Mouse (Mus musculus) adrenal gland, adult (tissue): ENCODE data around the gene Spock1.
"Not testable (repeated sequence)": the region's sequence is repeated elsewhere in the genome, so short reads cannot be mapped to it uniquely, and the experiment has no call there.

Source experiments
- DNase-seq, 2 experiments: peaks; one replicate each; pipeline ENCODE4 v3.0.0; 2022 to 2023; ENCODE audit warnings: low spot score in 1 of 2; ENCODE audit not compliant: inconsistent age in 2 of 2

Gene Spock1

GRCm38 (mm10) chr13:57522319-57522718, 385.8 kb downstream of the Spock1 start:
- DNase-seq: no peak

- DNase-seq: peak in 1 of 2 experiments; percentile 62
These were observed 387.0 kb downstream of the Spock1 start for GRCm38 (mm10) chr13:57521152-57521551.

DNA sequence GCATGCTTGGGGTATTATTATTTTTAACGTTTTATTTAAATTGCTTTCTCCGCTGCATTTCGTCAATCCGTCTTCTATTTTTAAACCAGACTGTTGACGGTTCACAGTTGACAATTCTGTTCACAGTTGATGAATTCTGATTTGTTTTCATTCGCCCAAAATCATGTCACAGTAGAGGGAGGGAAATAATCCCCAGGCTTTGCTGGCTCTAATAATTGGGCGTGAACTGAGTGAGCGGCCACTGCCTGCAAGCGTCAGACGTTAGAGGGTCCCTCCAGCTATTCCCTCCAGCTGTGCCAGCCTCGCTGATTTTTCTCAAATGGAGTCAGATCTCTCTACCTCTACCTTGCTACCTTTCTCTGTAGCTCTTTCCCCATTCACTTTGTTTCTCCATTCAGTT, 388.3 kb downstream of the Spock1 start:
- DNase-seq: no peak

DNA sequence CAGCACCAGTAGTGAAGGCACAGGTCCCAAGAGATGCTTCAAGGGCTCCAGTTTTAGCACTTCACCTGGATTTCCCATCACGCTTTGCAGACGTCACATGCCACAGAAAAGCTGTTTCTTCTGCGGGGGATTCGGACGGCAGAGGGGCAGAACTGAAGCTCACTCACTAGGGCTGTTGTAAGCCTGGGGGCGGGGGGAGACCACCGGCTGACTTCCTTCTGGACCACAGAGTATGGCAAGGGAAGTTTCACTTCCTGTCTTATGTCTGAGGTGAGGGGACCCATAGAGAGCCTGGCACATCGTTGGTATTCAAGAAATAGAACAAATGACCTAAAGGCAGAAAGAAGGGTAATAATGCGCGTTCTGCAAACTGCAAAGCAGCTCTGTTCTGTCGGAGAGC, 392.4 kb downstream of the Spock1 start:
- no peak for DNase-seq

- no peak for DNase-seq
These were observed 406.6 kb downstream of the Spock1 start for GRCm38 (mm10) chr13:57501552-57501951.

DNA sequence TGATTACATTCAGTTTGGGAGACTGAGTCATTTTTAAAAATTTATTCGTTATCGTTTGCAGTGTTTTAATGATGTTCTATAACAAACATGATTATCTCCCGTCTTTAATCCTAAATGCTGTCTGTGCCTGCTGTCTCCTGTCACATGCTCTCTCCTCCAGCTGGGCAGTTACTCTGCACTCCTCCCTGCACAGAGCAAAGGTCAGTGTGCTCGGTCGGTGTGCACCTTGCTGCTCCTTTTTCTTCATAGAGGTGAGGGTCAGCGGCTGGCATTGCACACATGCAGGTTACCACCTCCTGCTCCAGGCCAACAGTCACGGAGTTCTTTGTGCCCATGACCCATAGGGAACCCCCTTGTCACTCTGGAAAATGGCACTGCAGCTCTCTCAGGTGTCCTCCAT, 411.4 kb downstream of the Spock1 start:
- DNase-seq: no peak

DNA sequence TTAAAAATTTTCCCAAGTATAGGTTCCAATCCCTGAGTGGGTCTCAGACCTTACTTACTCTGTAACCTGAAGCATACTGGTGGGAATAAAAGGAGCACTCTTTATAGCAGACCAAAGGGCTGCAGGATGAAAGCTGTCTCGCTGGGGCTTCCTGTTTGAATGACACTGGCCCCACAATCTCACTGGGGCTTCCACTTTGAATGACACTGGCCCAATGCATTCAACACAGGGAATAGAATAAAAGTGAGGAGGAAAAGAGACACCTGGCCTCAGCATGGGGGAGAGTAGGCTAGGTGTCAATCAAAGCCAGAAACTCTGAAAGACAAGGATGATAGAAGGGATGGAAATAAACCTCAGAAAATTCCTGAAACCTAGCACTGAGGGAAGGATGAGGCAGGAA, 413.3 kb downstream of the Spock1 start:
- no peak for DNase-seq

GRCm38 (mm10) chr13:57488926-57489325, 419.2 kb downstream of the Spock1 start:
- no peak for DNase-seq

GRCm38 (mm10) chr13:57484426-57485168, 423.5 kb downstream of the Spock1 start:
- no peak for DNase-seq

DNA sequence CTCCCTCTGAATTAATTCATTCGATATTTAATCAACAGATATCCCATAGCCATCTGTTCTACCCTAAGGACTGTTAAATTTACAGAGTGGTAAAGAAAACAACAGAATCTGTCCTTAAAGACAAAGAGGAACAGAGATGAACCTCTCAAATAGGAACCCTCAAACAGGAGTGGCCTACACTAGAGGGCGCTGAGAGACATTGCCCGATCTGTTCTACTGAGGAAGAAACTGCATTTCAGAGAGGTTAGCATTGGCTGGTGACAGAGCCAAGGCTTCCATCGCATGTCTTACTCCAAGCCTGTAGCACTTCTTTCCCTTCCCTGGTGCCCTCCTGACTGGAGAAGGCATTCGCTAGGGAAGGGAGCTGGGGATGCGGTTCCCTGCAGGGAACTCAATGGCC, 431.4 kb downstream of the Spock1 start:
- peak in 1 of 2 experiments; percentile 67 for DNase-seq

- DNase-seq: no peak
These were observed 434.1 kb downstream of the Spock1 start for GRCm38 (mm10) chr13:57474068-57474467.

GRCm38 (mm10) chr13:57470922-57471321, 437.2 kb downstream of the Spock1 start:
- DNase-seq: not testable (repeated sequence)

DNA sequence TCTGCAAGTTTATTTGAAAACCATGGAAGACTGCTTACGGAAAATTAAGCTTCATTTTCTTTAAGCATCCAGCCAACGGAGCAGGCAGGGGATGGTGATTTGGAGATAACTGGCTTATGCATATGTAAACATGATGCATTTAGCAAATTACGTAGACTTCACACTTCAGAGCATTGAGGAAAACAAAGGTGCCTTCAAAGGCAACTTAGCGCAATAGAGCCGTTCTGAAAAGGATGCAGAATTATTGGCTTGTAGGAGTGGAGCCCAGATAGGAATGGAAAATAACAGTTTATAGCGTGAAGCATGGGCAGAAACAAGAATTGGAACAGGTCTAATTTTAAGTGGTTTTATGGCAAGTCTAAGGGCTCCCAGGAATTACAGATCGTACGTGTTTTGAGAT, 448.2 kb downstream of the Spock1 start:
- DNase-seq: no peak

DNA sequence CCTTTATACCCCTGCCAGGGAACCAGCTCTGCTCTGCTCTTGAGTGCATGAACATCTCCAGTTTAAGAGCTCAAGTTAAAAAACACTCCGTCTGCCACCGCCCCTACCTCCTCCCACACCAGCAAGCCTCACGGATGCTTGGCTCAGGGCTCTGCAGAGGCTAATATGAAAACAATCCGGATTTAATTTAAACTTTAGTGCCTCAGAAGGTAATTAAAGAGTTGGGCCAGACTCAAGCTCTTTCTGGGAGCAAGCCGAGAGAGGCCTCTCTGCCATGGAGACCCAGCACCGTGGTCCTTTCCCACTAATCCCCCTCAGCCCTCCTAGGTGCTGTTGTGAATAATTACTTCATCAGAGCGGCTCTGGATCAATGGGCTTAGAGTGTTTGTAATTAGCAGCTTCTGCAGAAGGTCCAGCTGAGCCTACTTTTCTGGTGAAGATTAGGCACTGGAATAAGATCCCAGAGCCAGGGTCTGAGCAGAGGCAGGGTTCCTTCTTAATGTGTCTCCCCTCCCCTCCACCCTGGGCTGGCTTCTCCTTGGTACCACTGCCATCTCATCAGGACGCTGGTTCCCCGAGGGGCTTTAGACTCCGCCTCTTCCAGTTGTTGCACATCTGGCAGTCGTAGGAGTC, 457.8 kb downstream of the Spock1 start:
- DNase-seq: no peak

GRCm38 (mm10) chr13:57448906-57449305, 459.2 kb downstream of the Spock1 start:
- no peak for DNase-seq

GRCm38 (mm10) chr13:57444977-57445376, 463.2 kb downstream of the Spock1 start:
- DNase-seq: no peak

- DNase-seq: no peak
These were observed 468.0 kb downstream of the Spock1 start for GRCm38 (mm10) chr13:57440111-57440510.

DNA sequence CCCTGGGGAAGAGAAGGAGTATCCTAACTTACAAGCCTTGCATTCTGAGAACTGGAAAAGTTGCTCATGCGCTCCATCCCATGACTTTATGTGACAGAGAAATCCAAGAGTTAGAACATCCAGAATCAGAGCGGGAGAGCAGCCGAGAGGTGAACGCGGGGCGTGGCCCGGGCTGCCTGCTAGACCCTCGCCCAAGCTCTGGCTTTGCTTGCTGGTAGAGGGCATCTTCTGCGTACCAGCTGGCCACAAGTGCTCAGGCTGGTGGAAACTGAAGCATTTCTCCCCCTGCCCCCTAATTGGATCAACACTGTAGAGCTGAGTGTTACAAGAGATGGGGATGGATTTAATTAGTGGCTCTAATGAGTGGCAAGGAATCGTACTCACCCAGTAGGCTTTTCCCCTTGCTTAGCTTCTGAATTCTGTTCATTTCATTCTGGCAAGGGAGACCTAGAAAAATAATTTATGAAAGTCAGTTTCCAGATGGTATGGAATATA, 472.4 kb downstream of the Spock1 start:
- DNase-seq: no peak

DNA sequence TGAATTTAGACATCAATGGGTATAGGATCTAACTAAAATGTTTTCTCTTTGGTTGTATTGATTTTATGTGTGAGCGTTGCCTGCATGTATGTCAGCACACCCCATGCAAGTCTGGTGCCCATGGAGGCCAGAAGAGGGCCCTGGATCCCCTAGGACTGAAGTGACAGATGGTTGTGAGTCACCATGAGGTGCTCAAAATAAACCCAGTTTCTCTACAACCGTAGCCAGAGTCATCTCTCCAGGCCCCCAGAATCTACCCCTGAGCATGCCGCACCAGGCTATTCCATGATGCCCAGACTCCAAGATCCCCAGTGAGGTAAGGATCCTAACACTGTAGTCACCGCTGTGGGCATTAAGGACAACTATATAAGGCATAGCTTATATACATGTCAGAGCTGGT, 474.3 kb downstream of the Spock1 start:
- DNase-seq: no peak

DNA sequence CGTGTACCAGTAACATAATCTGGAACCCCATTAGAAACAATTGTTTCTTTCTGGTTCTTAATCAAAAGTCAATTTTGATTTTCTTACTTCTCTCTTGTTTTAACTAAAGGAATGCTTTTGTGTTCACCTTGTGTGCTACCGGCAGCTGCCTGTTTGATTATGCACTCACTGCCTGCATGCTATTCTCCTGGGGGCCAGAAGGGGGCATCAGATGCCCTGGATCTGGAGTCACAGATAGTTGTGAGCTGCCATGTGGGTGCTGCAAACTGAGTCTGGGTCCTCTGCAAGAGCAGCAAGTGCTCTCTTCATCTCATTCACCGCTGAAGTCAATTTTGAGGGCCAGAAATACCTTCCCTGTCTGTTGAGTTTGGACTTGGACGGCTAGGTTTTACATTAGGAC, 476.3 kb downstream of the Spock1 start:
- no peak for DNase-seq

GRCm38 (mm10) chr13:57428840-57429239, 479.3 kb downstream of the Spock1 start:
- DNase-seq: no peak

GRCm38 (mm10) chr13:57418781-57419180, 489.4 kb downstream of the Spock1 start:
- DNase-seq: peak in 1 of 2 experiments; percentile 31

- no peak for DNase-seq
These were observed 493.4 kb downstream of the Spock1 start for GRCm38 (mm10) chr13:57414716-57415115.
